Mouse (Mus musculus) lung, postnatal 0 days (tissue): Measurements from ENCODE around the gene Mrpl16. TPM values are rescaled to one million over a fixed set of nuclear protein-coding genes. Genes with fewer than 3 reads are reported as not detected.
A peak's percentile ranks its signal among the peaks of the same experiment; 100 is the strongest.

Source experiments
- ATAC-seq: fragments of 200-750 bp; cut with Nextera tagmentation; 2 replicates; pipeline ENCODE4 v1.8.0; 2017; ENCODE audit warnings: moderate library complexity
- DNase-seq: peaks from one replicate; pipeline ENCODE4 v3.0.0-alpha.2; 2016; ENCODE audit warnings: low spot score
- H3K27ac ChIP-seq: fragments of 300-500 bp; sonication (generic); 2 replicates; pipeline ENCODE4 v1.5.1; 2014; ENCODE audit warnings: antibody characterized with exemption, mild to moderate bottlenecking, low read length, mixed read lengths
- H3K27me3 ChIP-seq: fragments of 300-500 bp; sonication (generic); replicated peaks from 2 replicates; pipeline ENCODE4 v1.6.1; 2014; ENCODE audit warnings: low read length, mixed read lengths; ENCODE audit not compliant: insufficient read depth
- H3K36me3 ChIP-seq: fragments of 300-500 bp; sonication (generic); 2 replicates; pipeline ENCODE4 v1.6.1; 2014; ENCODE audit warnings: low read length, mixed read lengths; ENCODE audit not compliant: insufficient read depth
- H3K4me1 ChIP-seq: fragments of 300-500 bp; sonication (generic); 2 replicates; pipeline ENCODE4 v1.6.1; 2014; ENCODE audit warnings: antibody characterized with exemption, low read depth, low read length, mixed read lengths; ENCODE audit not compliant: insufficient read depth
- H3K4me2 ChIP-seq: fragments of 300-500 bp; sonication (generic); replicated peaks from 2 replicates; pipeline ENCODE4 v1.6.1; 2014; ENCODE audit warnings: low read depth, mild to moderate bottlenecking, low read length, moderate library complexity, mixed read lengths
- H3K4me3 ChIP-seq: fragments of 300-500 bp; sonication (generic); 2 replicates; pipeline ENCODE4 v1.5.1; 2014; ENCODE audit warnings: low read depth, low read length
- H3K9ac ChIP-seq: fragments of 300-500 bp; sonication (generic); replicated peaks from 2 replicates; pipeline ENCODE4 v1.6.1; 2014; ENCODE audit warnings: low read depth, mild to moderate bottlenecking
- H3K9me3 ChIP-seq: fragments of 300-500 bp; sonication (generic); 2 replicates; pipeline ENCODE4 v1.6.1; 2016; ENCODE audit warnings: low read length, mixed read lengths
- CTCF ChIP-seq: IDR thresholded peaks from 2 replicates; pipeline ENCODE4 v1.5.1; 2016; ENCODE audit warnings: antibody characterized with exemption, mild to moderate bottlenecking
- EP300 ChIP-seq: IDR thresholded peaks from 2 replicates; pipeline ENCODE4 v1.6.1; 2016; ENCODE audit warnings: antibody characterized with exemption, mild to moderate bottlenecking, control low read depth
- WGBS: fragments of 180-500 bp; shearing (Covaris S2); extraction: QIAGEN DNeasy Blood & Tissue Kit; methylation state at CpG from one replicate; pipeline ENCODE4 v1.1.7; 2014; 5-methylcytosine and 5-hydroxymethylcytosine counted together
- polyA plus RNA-seq: library from polyadenylated mRNA; unstranded; fragments of >200 nt; fragmentation: Nextera tagmentation; extraction: Ambion mirVana; gene quantifications from 2 replicates; pipeline ENCODE4 v1.2.1, GENCODE M21; 2015

Mrpl16 gene
- polyA plus RNA-seq, 1 experiment from 2014 or later, result 26.9 TPM

DNA sequence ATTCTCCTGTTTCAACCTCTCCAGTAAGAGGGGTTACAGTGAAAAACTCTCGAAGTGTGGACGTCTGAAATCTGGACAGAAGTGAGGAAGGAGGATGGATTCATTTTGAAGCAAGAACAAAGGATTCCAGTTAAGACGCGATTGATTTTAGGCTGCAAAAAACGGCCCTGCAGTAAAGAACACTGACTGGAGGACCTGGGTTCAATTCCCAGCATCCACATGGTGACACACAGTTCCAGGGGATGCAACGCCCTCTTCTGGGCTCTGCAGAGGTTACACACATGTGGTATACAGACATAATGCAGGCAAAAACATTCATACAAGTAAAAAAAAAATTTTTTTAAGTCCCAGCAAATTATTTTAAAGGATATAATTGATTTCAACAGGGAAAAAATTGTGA, 50.0 kb downstream of the Mrpl16 start:
- Histone ChIP-seq H3K36me3 (no peaks in the 10 kb centered on the region), H3K27me3 (no peaks in the 10 kb centered on the region), H3K9me3 (no peaks in the 10 kb centered on the region), H3K4me1 (peaks cover 9% of the 10 kb centered on the region), H3K4me3 (no peak overlapping the region), H3K4me2 (peak overlapping the region; percentile 83), H3K9ac (no peak overlapping the region), H3K27ac (no peak overlapping the region)
- no peak for DNase-seq
- 26% methylated on average over 6 of the region's 6 CpGs for WGBS
- no peak for ATAC-seq
- TF ChIP-seq CTCF (peak; percentile 35), EP300 (no peak)

- no peak overlapping the region for H3K4me2 ChIP-seq
- H3K4me3 ChIP-seq, result no peak overlapping the region
- no peaks in the 10 kb centered on the region for H3K27me3 ChIP-seq
- DNase-seq, result no peak
- no peak for TF ChIP-seq EP300
- no peak for TF ChIP-seq CTCF
- no peak for ATAC-seq
- H3K9ac ChIP-seq, result no peak overlapping the region
- no peak overlapping the region for H3K27ac ChIP-seq
- H3K9me3 ChIP-seq, result no peaks in the 10 kb centered on the region
- WGBS, result 28% methylated on average over 4 of the region's 4 CpGs
- no peaks in the 10 kb centered on the region for H3K36me3 ChIP-seq
- H3K4me1 ChIP-seq, result no peaks in the 10 kb centered on the region
Measured at GRCm38 (mm10) chr19:11823346-11824065, 53.3 kb downstream of the Mrpl16 start.

Other genes with a start within 250 kb of the Mrpl16 start
- 3.8 and 4.3 TPM in 2 replicates for gene Ms4a4d, start 233.6 kb upstream of the Mrpl16 start, polyA plus RNA-seq
- gene Ms4a6d, start 165.5 kb upstream of the Mrpl16 start, polyA plus RNA-seq, result 11.6 and 12.0 TPM in 2 replicates
- gene Ms4a2, start 146.7 kb upstream of the Mrpl16 start, polyA plus RNA-seq, result 0.16 and 0.51 TPM in 2 replicates
- gene Ms4a3, start 129.5 kb upstream of the Mrpl16 start, polyA plus RNA-seq, result not detected in 2 replicates
- not detected in 2 replicates for gene Oosp2, start 109.8 kb upstream of the Mrpl16 start, polyA plus RNA-seq
- gene Oosp1, start 79.2 kb upstream of the Mrpl16 start, polyA plus RNA-seq, result not detected in 2 replicates
- gene Oosp3, start 73.3 kb upstream of the Mrpl16 start, polyA plus RNA-seq, result not detected in 2 replicates
- 10.9 and 15.7 TPM in 2 replicates for gene Gif, start 22.8 kb upstream of the Mrpl16 start, polyA plus RNA-seq
- gene Stx3, start 49.0 kb downstream of the Mrpl16 start, polyA plus RNA-seq, result 39.7 and 42.6 TPM in 2 replicates
- gene Olfr1417, start 68.8 kb downstream of the Mrpl16 start, polyA plus RNA-seq, result 0.08 and 0.14 TPM in 2 replicates
- not detected in 2 replicates for gene Olfr1418, start 90.7 kb downstream of the Mrpl16 start, polyA plus RNA-seq
- gene Olfr1419, start 104.7 kb downstream of the Mrpl16 start, polyA plus RNA-seq, result not detected in 2 replicates
- 0.12 and 0.15 TPM in 2 replicates for gene Olfr1420, start 116.2 kb downstream of the Mrpl16 start, polyA plus RNA-seq
- gene Patl1, start 142.0 kb downstream of the Mrpl16 start, polyA plus RNA-seq, result 9.2 and 9.4 TPM in 2 replicates
- 4.6 and 5.2 TPM in 2 replicates for gene Osbp, start 195.6 kb downstream of the Mrpl16 start, polyA plus RNA-seq